Mouse (Mus musculus): ENCODE data around the gene Ncbp1. TPM values are rescaled to one million over a fixed set of nuclear protein-coding genes. Genes with fewer than 3 reads are reported as not detected.

Gene Ncbp1
- polyA plus RNA-seq (2015; fragmentation: Nextera tagmentation; extraction: Ambion mirVana), result 84.9 and 87.4 TPM in 2 replicates

DNA sequence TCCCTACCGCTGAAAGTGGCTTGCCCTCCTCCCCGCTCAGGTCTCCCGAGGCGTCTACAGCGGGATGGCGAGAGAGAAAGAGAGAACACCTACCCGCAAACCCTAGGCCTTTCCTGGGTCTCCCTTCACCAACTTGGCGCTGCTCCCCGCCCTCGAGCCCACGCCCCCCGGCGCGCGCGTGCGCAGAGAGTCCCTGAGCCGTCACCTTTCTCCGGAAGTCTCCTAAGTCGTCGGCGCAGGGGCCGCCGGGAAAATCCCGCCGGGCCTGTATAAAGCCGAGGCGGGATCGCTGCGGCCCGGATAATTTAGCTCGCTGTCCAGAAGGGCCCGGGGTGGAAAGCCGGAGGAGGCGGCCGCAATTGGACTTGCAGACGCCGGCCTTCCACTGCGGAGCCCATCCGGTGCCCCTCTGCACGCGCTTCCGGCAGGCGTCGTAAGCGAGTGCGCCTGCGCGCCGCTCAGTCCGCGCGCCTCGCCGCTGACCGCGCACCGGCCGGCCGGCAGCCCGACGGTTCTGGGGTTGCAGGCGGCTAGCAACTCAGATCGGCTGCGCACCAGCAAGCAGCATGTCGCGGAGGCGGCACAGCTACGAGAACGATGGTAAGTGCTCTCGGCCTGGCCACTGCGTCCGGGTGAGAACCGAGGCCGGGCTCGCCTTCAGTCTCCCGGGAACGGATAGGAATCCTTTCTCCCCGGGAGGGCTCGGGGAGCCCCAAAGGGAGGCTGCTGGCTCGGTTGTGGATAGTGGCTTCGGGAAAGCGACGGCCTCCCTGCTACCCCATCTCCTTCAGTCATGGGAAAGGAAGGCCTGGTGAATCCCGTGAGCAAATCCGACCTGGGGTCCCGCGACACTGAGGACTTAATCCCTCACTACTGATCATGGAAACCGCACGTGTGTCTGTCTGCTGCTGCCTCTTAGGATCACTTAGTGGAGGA, at the start of gene Ncbp1, which contains the start of gene Tstd2:
TSS of gene Ncbp1 (plus strand) at position 327 of the 936 bp plus-strand sequence.
TSS of gene Tstd2 (minus strand) at position 408 of the 936 bp plus-strand sequence.
- H3K4me3 ChIP-seq, result peak within 1 kb of the TSS; percentile 91
- no peaks in the 10 kb centered on the region for H3K9me3 ChIP-seq
- peaks cover 19% of the 10 kb centered on the region for H3K4me1 ChIP-seq
- peak within 1 kb of the TSS; percentile 96 for H3K27ac ChIP-seq
- H3K36me3 ChIP-seq, result peaks cover 17% of the 10 kb centered on the region
- H3K9ac ChIP-seq, result peak within 1 kb of the TSS; percentile 95
- peak within 1 kb of the TSS; percentile 82 for H3K4me2 ChIP-seq
- no peaks in the 10 kb centered on the region for H3K27me3 ChIP-seq
- under 1% methylated on average over 87 of the region's 90 CpGs for WGBS
- ATAC-seq (ENCODE audit: insufficient number of reproducible peaks, insufficient read depth, low FRiP score, low TSS enrichment, low read depth), result peak; percentile 81

DNA sequence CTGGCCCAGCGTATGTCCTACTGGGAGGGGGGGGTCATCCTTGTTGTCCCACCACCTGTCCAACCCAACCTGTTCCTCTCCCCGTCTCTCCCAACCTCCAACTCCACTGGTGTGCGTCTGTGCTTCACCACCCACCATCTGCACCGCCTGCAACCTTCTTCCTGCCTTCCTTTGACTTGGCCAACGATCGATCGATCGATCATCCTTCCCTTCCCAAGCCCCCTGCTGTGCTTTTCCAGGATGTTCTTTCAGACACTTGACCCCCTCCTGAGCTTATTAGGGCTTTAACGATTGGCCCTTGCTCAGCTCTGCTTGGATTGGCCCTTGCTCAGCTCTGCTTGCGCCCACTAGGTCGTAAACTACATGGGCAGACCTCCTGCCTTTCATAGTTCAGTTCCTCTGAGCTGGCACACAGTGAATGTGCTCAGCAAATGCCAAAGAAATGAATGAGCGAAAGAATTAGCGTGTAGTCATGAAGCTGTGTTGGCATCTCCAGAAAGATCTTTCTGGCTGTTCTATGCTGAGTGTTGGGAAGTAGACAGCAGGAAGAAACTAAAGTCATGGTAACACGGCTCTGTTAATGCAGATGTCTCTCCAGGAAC, 48.8 kb upstream of the Ncbp1 start:
- H3K36me3 ChIP-seq, result no peaks in the 10 kb centered on the region
- H3K27ac ChIP-seq, result no peak overlapping the region
- H3K4me3 ChIP-seq, result no peak overlapping the region
- WGBS, result 91% methylated on average over 14 of the region's 14 CpGs
- no peaks in the 10 kb centered on the region for H3K9me3 ChIP-seq
- no peak for ATAC-seq (ENCODE audit: insufficient number of reproducible peaks, insufficient read depth, low FRiP score, low TSS enrichment, low read depth)
- no peak overlapping the region for H3K4me2 ChIP-seq
- H3K27me3 ChIP-seq, result no peaks in the 10 kb centered on the region
- no peak overlapping the region for H3K9ac ChIP-seq
- peaks cover 16% of the 10 kb centered on the region; the same call in 1 of the 2 replicates for H3K4me1 ChIP-seq

GRCm38 (mm10) chr4:46092429-46093076, 45.9 kb upstream of the Ncbp1 start:
- H3K27ac ChIP-seq, result no peak overlapping the region
- H3K9ac ChIP-seq, result no peak overlapping the region
- H3K27me3 ChIP-seq, result no peaks in the 10 kb centered on the region
- 85% methylated on average over 5 of the region's 5 CpGs for WGBS
- H3K4me2 ChIP-seq, result no peak overlapping the region
- no peaks in the 10 kb centered on the region for H3K36me3 ChIP-seq
- H3K4me3 ChIP-seq, result no peak overlapping the region
- ATAC-seq (ENCODE audit: insufficient number of reproducible peaks, insufficient read depth, low FRiP score, low TSS enrichment, low read depth), result no peak
- H3K9me3 ChIP-seq, result no peaks in the 10 kb centered on the region
- H3K4me1 ChIP-seq, result peaks cover 10% of the 10 kb centered on the region; the same call in 1 of the 2 replicates

GRCm38 (mm10) chr4:46094916-46095825, 43.2 kb upstream of the Ncbp1 start:
- Histone ChIP-seq H3K9ac (no peak overlapping the region), H3K27me3 (no peaks in the 10 kb centered on the region), H3K4me2 (no peak overlapping the region), H3K27ac (no peak overlapping the region), H3K9me3 (no peaks in the 10 kb centered on the region), H3K36me3 (no peaks in the 10 kb centered on the region), H3K4me3 (no peak overlapping the region), H3K4me1 (peaks cover 8% of the 10 kb centered on the region; the same call in 1 of the 2 replicates)
- ATAC-seq (ENCODE audit: insufficient number of reproducible peaks, insufficient read depth, low FRiP score, low TSS enrichment, low read depth), result no peak
- 65% methylated on average over 15 of the region's 15 CpGs for WGBS

DNA sequence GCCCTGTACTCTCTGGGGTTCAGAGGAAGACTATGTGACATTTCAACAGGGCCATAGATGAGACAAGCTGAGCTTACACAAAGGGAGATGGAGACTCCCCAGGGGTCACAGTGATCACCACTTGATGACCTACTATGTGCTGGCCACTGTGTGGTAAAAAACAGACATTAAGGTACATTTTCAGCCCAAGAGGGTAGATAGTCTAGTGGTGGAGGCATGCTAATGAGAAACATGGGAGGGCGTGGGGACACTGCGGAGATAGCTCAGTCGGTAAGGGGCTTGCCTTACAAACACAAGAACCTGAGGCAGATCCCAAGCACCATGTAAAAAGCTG, 42.6 kb upstream of the Ncbp1 start:
- 89% methylated on average over 3 of the region's 3 CpGs for WGBS
- Histone ChIP-seq H3K9ac (no peak overlapping the region), H3K4me2 (no peak overlapping the region), H3K9me3 (no peaks in the 10 kb centered on the region), H3K36me3 (no peaks in the 10 kb centered on the region), H3K27ac (no peak overlapping the region), H3K27me3 (no peaks in the 10 kb centered on the region), H3K4me3 (no peak overlapping the region), H3K4me1 (peaks cover 12% of the 10 kb centered on the region)
- no peak for ATAC-seq (ENCODE audit: insufficient number of reproducible peaks, insufficient read depth, low FRiP score, low TSS enrichment, low read depth)

DNA sequence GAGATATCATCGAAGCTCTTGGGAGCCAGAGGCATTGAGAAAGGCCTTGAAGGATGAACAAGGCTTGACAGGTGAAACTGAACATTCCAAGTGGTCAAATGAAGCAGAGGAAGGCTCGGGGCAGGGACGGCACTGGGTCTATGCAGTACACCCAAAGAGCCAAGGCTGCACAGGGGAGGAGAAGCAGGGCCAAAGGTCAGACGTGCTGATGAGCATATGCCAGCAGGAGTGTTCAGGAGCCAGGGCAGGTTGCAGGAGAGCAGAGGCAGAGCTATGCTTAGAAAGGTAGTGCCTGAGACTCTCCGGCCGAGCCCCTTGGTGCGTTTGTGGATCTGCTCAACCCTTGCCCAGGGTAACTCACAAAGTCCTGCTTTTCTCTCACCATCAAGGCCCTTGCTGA, 41.9 kb upstream of the Ncbp1 start:
- Histone ChIP-seq H3K27ac (no peak overlapping the region), H3K27me3 (no peaks in the 10 kb centered on the region), H3K9me3 (no peaks in the 10 kb centered on the region), H3K4me3 (no peak overlapping the region), H3K4me1 (peaks cover 16% of the 10 kb centered on the region), H3K4me2 (no peak overlapping the region), H3K36me3 (no peaks in the 10 kb centered on the region), H3K9ac (no peak overlapping the region)
- ATAC-seq (ENCODE audit: insufficient number of reproducible peaks, insufficient read depth, low FRiP score, low TSS enrichment, low read depth), result no peak
- 89% methylated on average over 7 of the region's 7 CpGs for WGBS

GRCm38 (mm10) chr4:46097591-46097990, 40.8 kb upstream of the Ncbp1 start:
- no peak for ATAC-seq (ENCODE audit: insufficient number of reproducible peaks, insufficient read depth, low FRiP score, low TSS enrichment, low read depth)
- Histone ChIP-seq H3K4me1 (peaks cover 11% of the 10 kb centered on the region), H3K36me3 (no peaks in the 10 kb centered on the region), H3K9me3 (no peaks in the 10 kb centered on the region), H3K27ac (no peak overlapping the region), H3K4me3 (no peak overlapping the region), H3K4me2 (no peak overlapping the region), H3K9ac (no peak overlapping the region), H3K27me3 (no peaks in the 10 kb centered on the region)
- WGBS, result 90% methylated on average over 2 of the region's 2 CpGs

DNA sequence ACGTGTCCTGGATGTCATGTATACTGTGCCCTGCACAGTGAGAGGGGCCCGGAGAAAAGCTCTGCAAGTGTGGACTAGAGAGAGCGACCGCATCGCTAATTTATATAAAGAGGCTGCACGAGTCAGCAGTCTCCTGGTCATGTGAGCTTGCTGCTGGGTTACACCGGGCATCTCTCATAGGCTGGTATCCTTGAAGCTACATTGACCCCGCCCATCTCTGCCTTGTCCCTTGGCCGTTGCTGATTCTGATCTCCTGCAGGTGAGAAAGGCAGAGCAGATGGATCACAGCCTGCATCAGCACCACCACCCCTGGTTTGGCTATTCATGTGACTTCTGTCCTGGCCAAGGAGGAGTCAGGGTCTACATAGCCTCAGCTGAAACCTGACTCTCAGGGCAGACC, 39.3 kb upstream of the Ncbp1 start:
- ATAC-seq (ENCODE audit: insufficient number of reproducible peaks, insufficient read depth, low FRiP score, low TSS enrichment, low read depth), result no peak
- Histone ChIP-seq H3K4me3 (no peak overlapping the region), H3K36me3 (no peaks in the 10 kb centered on the region), H3K27ac (no peak overlapping the region), H3K4me2 (no peak overlapping the region), H3K27me3 (no peaks in the 10 kb centered on the region), H3K9ac (no peak overlapping the region), H3K4me1 (peaks cover 11% of the 10 kb centered on the region), H3K9me3 (no peaks in the 10 kb centered on the region)
- 77% methylated on average over 9 of the region's 9 CpGs for WGBS

- H3K27me3 ChIP-seq, result no peaks in the 10 kb centered on the region
- H3K9ac ChIP-seq, result no peak overlapping the region
- H3K27ac ChIP-seq, result no peak overlapping the region
- no peak for ATAC-seq (ENCODE audit: insufficient number of reproducible peaks, insufficient read depth, low FRiP score, low TSS enrichment, low read depth)
- H3K4me1 ChIP-seq, result peaks cover 11% of the 10 kb centered on the region
- 79% methylated on average over 7 of the region's 7 CpGs for WGBS
- H3K4me3 ChIP-seq, result no peak overlapping the region
- no peaks in the 10 kb centered on the region for H3K9me3 ChIP-seq
- H3K36me3 ChIP-seq, result no peaks in the 10 kb centered on the region
- no peak overlapping the region for H3K4me2 ChIP-seq
Observed at GRCm38 (mm10) chr4:46100539-46100938, 37.9 kb upstream of the Ncbp1 start.

DNA sequence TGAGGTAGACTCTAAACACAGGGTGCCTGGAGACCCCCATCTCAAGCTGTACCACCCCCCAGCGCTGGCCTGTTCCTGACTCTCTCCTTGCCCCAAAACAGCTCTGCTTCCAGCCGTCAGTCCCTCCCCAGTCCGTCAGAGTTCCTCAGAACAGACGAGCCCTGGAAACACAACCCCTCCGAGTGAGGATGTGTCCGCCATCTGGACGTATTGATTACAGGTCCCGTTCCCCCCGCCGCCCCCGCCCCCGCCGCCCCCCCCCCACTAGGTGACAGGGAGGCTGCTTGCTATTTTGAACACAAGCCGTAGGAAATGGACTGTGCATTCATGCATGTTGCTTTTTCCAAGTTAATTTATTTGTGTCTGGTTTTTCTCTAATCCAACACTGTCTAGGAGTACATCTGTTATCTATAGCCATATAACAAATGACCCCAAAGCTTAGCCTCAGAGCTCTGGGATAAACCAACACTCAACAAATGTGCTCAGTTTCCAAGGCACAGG, 37.2 kb upstream of the Ncbp1 start:
- ATAC-seq (ENCODE audit: insufficient number of reproducible peaks, insufficient read depth, low FRiP score, low TSS enrichment, low read depth), result no peak
- Histone ChIP-seq H3K9me3 (no peaks in the 10 kb centered on the region), H3K27ac (no peak overlapping the region), H3K4me2 (peak overlapping the region; percentile 36; the same call in 1 of the 2 replicates), H3K4me3 (no peak overlapping the region), H3K9ac (no peak overlapping the region), H3K27me3 (no peaks in the 10 kb centered on the region), H3K36me3 (no peaks in the 10 kb centered on the region), H3K4me1 (peaks cover 11% of the 10 kb centered on the region)
- WGBS, result 15% methylated on average over 14 of the region's 14 CpGs

Data from embryonic facial prominence, embryonic 13.5 days (tissue).